ENCODE assay signal across 16 mouse cellular contexts in the genomic region with DNA sequence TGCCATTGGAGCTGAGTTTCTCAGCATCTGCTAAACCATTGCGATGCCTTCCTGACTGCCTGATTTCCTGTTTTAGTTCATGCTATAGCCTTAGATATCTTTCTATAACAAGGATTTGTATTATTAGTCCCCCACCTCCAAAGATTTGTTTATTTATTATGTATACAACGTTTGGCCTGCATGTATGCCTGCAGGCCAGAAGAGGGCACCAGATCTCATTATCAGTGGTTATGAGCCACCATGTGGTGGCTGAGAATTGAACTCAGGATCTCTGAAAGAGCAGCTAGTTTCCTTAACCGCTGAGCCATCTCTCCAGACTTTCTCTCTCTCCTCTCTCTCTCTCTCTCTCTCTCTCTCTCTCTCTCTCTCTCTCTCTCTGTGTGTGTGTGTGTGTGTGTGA. TPM values are rescaled to one million over a fixed set of nuclear protein-coding genes. Genes with fewer than 3 reads are reported as not detected.
A peak's percentile ranks its signal among the peaks of the same experiment; 100 is the strongest.
DNase-seq lines count a peak whose midpoint lies in the region; ATAC-seq and TF ChIP-seq lines count a peak whose summit lies in the region.
"Had no signal": no experiment of that assay in that cellular context is flagged by ENCODE, and none has a peak within 500 bp of the region (broad histone marks: within the 10 kb centered on the region; RNA-seq: fewer than 3 reads in every experiment).

No protein-coding gene starts in this region.

- 33% methylated on average over 3 of the region's 3 CpGs for WGBS in liver, embryonic 14.5 days (ENCODE audit: insufficient replicate concordance)
- 35% methylated on average over 3 of the region's 3 CpGs for WGBS in liver, embryonic 12.5 days (ENCODE audit: insufficient replicate concordance)
- 47% methylated on average over 3 of the region's 3 CpGs for WGBS in neural tube, embryonic 15.5 days

- H3K27ac ChIP-seq in liver, embryonic 14.5 days: no peak overlapping the region
- no peak overlapping the region for H3K27ac ChIP-seq in liver, embryonic 12.5 days
- no peak overlapping the region for H3K27ac ChIP-seq in neural tube, embryonic 15.5 days (replicated peaks)
- H3K27ac ChIP-seq: limb, embryonic 12.5 days; macrophage had no signal

- H3K4me2 ChIP-seq in liver, embryonic 14.5 days (ENCODE audit: low read depth): no peak overlapping the region
- no peak overlapping the region for H3K4me2 ChIP-seq in liver, embryonic 12.5 days
- H3K4me2 ChIP-seq in neural tube, embryonic 15.5 days: no peak overlapping the region
- H3K4me2 ChIP-seq: limb, embryonic 12.5 days had no signal

- TF ChIP-seq EP300 in liver, embryonic 14.5 days (IDR thresholded peaks at IDR 0.05; ENCODE audit: low read depth): no peak

- no peaks in the 10 kb centered on the region for H3K4me1 ChIP-seq in liver, embryonic 14.5 days (replicated peaks; ENCODE audit: control insufficient read depth in 2 of 2, insufficient read depth in 2 of 2, low read length in 1 of 2)
- H3K4me1 ChIP-seq in liver, embryonic 12.5 days: no peaks in the 10 kb centered on the region
- peaks cover 4% of the 10 kb centered on the region; the same call in 1 of the 2 replicates for H3K4me1 ChIP-seq in neural tube, embryonic 15.5 days
- H3K4me1 ChIP-seq: limb, embryonic 12.5 days had no signal

- no peak overlapping the region for H3K4me3 ChIP-seq in liver, embryonic 14.5 days (ENCODE audit: insufficient read depth in 1 of 2, low read depth in 2 of 2, low read length in 2 of 2)
- H3K4me3 ChIP-seq in liver, embryonic 12.5 days: no peak overlapping the region
- no peak overlapping the region for H3K4me3 ChIP-seq in neural tube, embryonic 15.5 days (replicated peaks)
- H3K4me3 ChIP-seq: erythroblast, embryonic 14.5 days; limb, embryonic 12.5 days had no signal

- H3K9ac ChIP-seq in liver, embryonic 14.5 days (replicated peaks): no peak overlapping the region
- H3K9ac ChIP-seq in liver, embryonic 12.5 days: no peak overlapping the region
- no peak overlapping the region for H3K9ac ChIP-seq in neural tube, embryonic 15.5 days (replicated peaks)
- H3K9ac ChIP-seq: limb, embryonic 12.5 days had no signal

- DNase-seq in embryo, embryonic 10 days (ENCODE audit: low spot score): peak; percentile 32
- DNase-seq in embryo, embryonic 11 days: no peak
- DNase-seq in liver, embryonic 14.5 days (ENCODE audit: low read depth in 3 of 3, low spot score in 3 of 3): no peak
- DNase-seq in 416B (ENCODE audit: low read depth): peak; percentile 59
- DNase-seq in R1 (ENCODE audit: low read depth, low spot score): peak; percentile 64
- DNase-seq in spleen, adult 18-20 months: no peak
- DNase-seq: heart, adult 11 months; kidney, adult 18-20 months had no signal

- no peak for ATAC-seq in liver, embryonic 14.5 days (ENCODE audit: insufficient read depth)
- no peak for ATAC-seq in liver, embryonic 12.5 days
- no peak for ATAC-seq in neural tube, embryonic 15.5 days (ENCODE audit: low FRiP score)
- ATAC-seq: activated CD4-positive, CD25-positive, alpha-beta regulatory T cell, adult 4 months had no signal

- H3K27me3 ChIP-seq in liver, embryonic 14.5 days (ENCODE audit: control insufficient read depth, insufficient read depth, low read length): no peaks in the 10 kb centered on the region
- no peaks in the 10 kb centered on the region; the same call in none of the 2 replicates for H3K27me3 ChIP-seq in liver, embryonic 12.5 days (replicated peaks)
- no peaks in the 10 kb centered on the region for H3K27me3 ChIP-seq in neural tube, embryonic 15.5 days (replicated peaks)

- H3K9me3 ChIP-seq in liver, embryonic 14.5 days (ENCODE audit: control insufficient read depth, low read length): no peaks in the 10 kb centered on the region
- no peaks in the 10 kb centered on the region for H3K9me3 ChIP-seq in liver, embryonic 12.5 days (replicated peaks)
- no peaks in the 10 kb centered on the region for H3K9me3 ChIP-seq in neural tube, embryonic 15.5 days (replicated peaks)

- no peaks in the 10 kb centered on the region for H3K36me3 ChIP-seq in liver, embryonic 14.5 days (replicated peaks; ENCODE audit: control insufficient read depth, insufficient read depth, low read depth)
- H3K36me3 ChIP-seq in liver, embryonic 12.5 days: no peaks in the 10 kb centered on the region
- H3K36me3 ChIP-seq in neural tube, embryonic 15.5 days: no peaks in the 10 kb centered on the region
- H3K36me3 ChIP-seq: limb, embryonic 12.5 days had no signal

- TF ChIP-seq CTCF in liver, embryonic 14.5 days (IDR thresholded peaks at IDR 0.05; ENCODE audit: low read depth): peak; percentile 57

RNA-seq across cellular contexts. Expression of gene 1700013F07Rik, which starts 44.0 kb away (rescaled TPM):
- not detected in 2 replicates for polyA plus RNA-seq in liver, embryonic 14.5 days (2012; rRNA removed)
- polyA plus RNA-seq in liver, embryonic 14.5 days (2014; fragmentation: Nextera tagmentation; extraction: Ambion mirVana): not detected in 2 replicates
- polyA plus RNA-seq in liver, embryonic 12.5 days (2016; fragmentation: Nextera tagmentation; extraction: Ambion mirVana): not detected in 2 replicates
- polyA plus RNA-seq in neural tube, embryonic 15.5 days (2015; fragmentation: Nextera tagmentation; extraction: Ambion mirVana): 0.87 and 1.2 TPM in 2 replicates
- polyA plus RNA-seq: activated CD4-positive, CD25-positive, alpha-beta regulatory T cell, adult 4 months; C2C12; erythroblast, embryonic 14.5 days; limb, embryonic 12.5 days; macrophage; stomach, embryonic 16.5 days had no signal

RNA-seq across cellular contexts. Expression of gene Sars, which starts 45.0 kb away (rescaled TPM):
- polyA plus RNA-seq in liver, embryonic 14.5 days (2012; rRNA removed): 23.8 and 39.9 TPM in 2 replicates
- 76.1 and 81.4 TPM in 2 replicates for polyA plus RNA-seq in liver, embryonic 14.5 days (2014; fragmentation: Nextera tagmentation; extraction: Ambion mirVana)
- 132 and 134 TPM in 2 replicates for polyA plus RNA-seq in liver, embryonic 12.5 days (2016; fragmentation: Nextera tagmentation; extraction: Ambion mirVana)
- 206 and 219 TPM in 2 replicates for polyA plus RNA-seq in neural tube, embryonic 15.5 days (2015; fragmentation: Nextera tagmentation; extraction: Ambion mirVana)

RNA-seq across cellular contexts. Expression of gene 5330417C22Rik, which starts 46.4 kb away (rescaled TPM):
- 0.05 and 0.11 TPM in 2 replicates for polyA plus RNA-seq in liver, embryonic 14.5 days (2012; rRNA removed)
- 0.17 TPM in 1 of 2 replicates, not detected in the other for polyA plus RNA-seq in liver, embryonic 14.5 days (2014; fragmentation: Nextera tagmentation; extraction: Ambion mirVana)
- 0.08 and 0.13 TPM in 2 replicates for polyA plus RNA-seq in liver, embryonic 12.5 days (2016; fragmentation: Nextera tagmentation; extraction: Ambion mirVana)
- 12.1 and 15.8 TPM in 2 replicates for polyA plus RNA-seq in neural tube, embryonic 15.5 days (2015; fragmentation: Nextera tagmentation; extraction: Ambion mirVana)
- polyA plus RNA-seq: macrophage had no signal

Comparison
In these comparisons a context has a peak if more than half of its experiments do, and no peak if none do; other contexts are left out.
1. DNase-seq: peak in embryo, embryonic 10 days (single experiment), 416B (single experiment) and R1 (single experiment); none in embryo, embryonic 11 days (single experiment), liver, embryonic 14.5 days (0 of 3) and spleen, adult 18-20 months (0 of 2).
2. RNA of gene 5330417C22Rik, which starts 46.4 kb away (polyA plus RNA-seq): 12.1 to 15.8 TPM in neural tube, embryonic 15.5 days; 0.05 to 0.17 TPM in liver, embryonic 14.5 days and 0.08 to 0.13 TPM in liver, embryonic 12.5 days; every median in the first group is over 10 times any median in the second.